Mouse (Mus musculus) adrenal gland, postnatal 4 days (tissue): ENCODE measurements at regions not wholly inside any gene's neighbourhood (a gene's known extent, or its start where the extent isn't known, plus 50 kb on each side); places are given as distances from the start of the nearest gene placed in this dataset.
A peak's percentile ranks its signal among the peaks of the same experiment; 100 is the strongest.
"Not testable (repeated sequence)": the region's sequence is repeated elsewhere in the genome, so short reads cannot be mapped to it uniquely, and the experiment has no call there.

Source experiments
- DNase-seq, 2 experiments: peaks; one replicate each; pipeline ENCODE4 v3.0.0; 2021 to 2022; ENCODE audit warnings: low spot score in 2 of 2, mixed read lengths in 2 of 2

- no peak for DNase-seq
Observed at GRCm38 (mm10) chr12:36926225-36926624, 182.1 kb upstream of the Meox2 start.

- no peak for DNase-seq
Observed at GRCm38 (mm10) chr12:36933118-36933610, 175.2 kb upstream of the Meox2 start.

- DNase-seq = no peak
Observed at GRCm38 (mm10) chr12:36943903-36944302, 164.4 kb upstream of the Meox2 start.

GRCm38 (mm10) chr12:36945964-36946363 is 162.4 kb upstream of the Meox2 start:
- peak in 1 of 2 experiments; percentile 5 for DNase-seq

- DNase-seq = no peak
Observed at GRCm38 (mm10) chr12:36947902-36948301, 160.4 kb upstream of the Meox2 start.

- no peak for DNase-seq
Observed at GRCm38 (mm10) chr12:36949096-36949738, 159.1 kb upstream of the Meox2 start.

- no peak for DNase-seq
Observed at GRCm38 (mm10) chr12:36974432-36975094, 133.8 kb upstream of the Meox2 start.

- DNase-seq = no peak
Observed at GRCm38 (mm10) chr12:36977141-36977540, 131.2 kb upstream of the Meox2 start.

GRCm38 (mm10) chr12:36991135-36991534 is 117.2 kb upstream of the Meox2 start:
- DNase-seq = no peak

GRCm38 (mm10) chr12:36991970-36992369 is 116.4 kb upstream of the Meox2 start:
- DNase-seq = no peak

- DNase-seq = no peak
Observed at GRCm38 (mm10) chr12:37001401-37001800, 106.9 kb upstream of the Meox2 start.

GRCm38 (mm10) chr12:37005262-37005661 is 103.1 kb upstream of the Meox2 start:
- DNase-seq = no peak

GRCm38 (mm10) chr12:37010306-37010705 is 98.0 kb upstream of the Meox2 start:
- DNase-seq = no peak

- no peak for DNase-seq
Observed at GRCm38 (mm10) chr12:37014401-37014800, 93.9 kb upstream of the Meox2 start.

GRCm38 (mm10) chr12:37014945-37015344 is 93.4 kb upstream of the Meox2 start:
- DNase-seq = not testable (repeated sequence)

- DNase-seq = no peak
Observed at GRCm38 (mm10) chr12:37015474-37016248, 92.7 kb upstream of the Meox2 start.

GRCm38 (mm10) chr12:37047191-37047590 is 61.1 kb upstream of the Meox2 start:
- DNase-seq = no peak

- DNase-seq = no peak
Observed at GRCm38 (mm10) chr12:37050596-37050995, 57.7 kb upstream of the Meox2 start.

GRCm38 (mm10) chr12:37057411-37057810 is 50.9 kb upstream of the Meox2 start:
- DNase-seq = no peak
